Comparison of ENCODE assay signal across 8 mouse cellular contexts in genomic region chr9:57655749-57656148, GRCm38 (mm10). TPM values are rescaled to one million over a fixed set of nuclear protein-coding genes. Genes with fewer than 3 reads are reported as not detected.
DNase-seq lines count a peak whose midpoint lies in the region; ATAC-seq and TF ChIP-seq lines count a peak whose summit lies in the region.

No protein-coding gene starts in this region.

- 0 out of 2 replicates have a peak overlapping the region, but pooled peaks have one; percentile 19 for H3K9ac ChIP-seq in embryonic facial prominence, embryonic 15.5 days
- H3K9ac ChIP-seq in limb, embryonic 14.5 days (ENCODE audit: low read depth, low read length, severe bottlenecking), result peak overlapping the region; percentile 43; the same call in 1 of the 2 replicates
- 0 out of 2 replicates have a peak overlapping the region, but pooled peaks have one; percentile 24 for H3K9ac ChIP-seq in midbrain, postnatal 0 days (replicated peaks; ENCODE audit: low read length, poor library complexity, severe bottlenecking)

- 5% methylated on average over 11 of the region's 11 CpGs for WGBS in bone marrow, adult 2 months
- 2% methylated on average over 11 of the region's 11 CpGs for WGBS in embryonic facial prominence, embryonic 15.5 days
- WGBS in limb, embryonic 14.5 days, result 2% methylated on average over 11 of the region's 11 CpGs
- WGBS in midbrain, postnatal 0 days, result 2% methylated on average over 11 of the region's 11 CpGs

- peak; percentile 92 for DNase-seq in A20 (ENCODE audit: low read depth, low spot score)
- DNase-seq in heart, adult 9 months (ENCODE audit: low spot score in 2 of 2), result peak; percentile 87 to 91
- peak; percentile 97 for DNase-seq in kidney, adult 9 months
- DNase-seq in limb, embryonic 14.5 days (ENCODE audit: low spot score), result peak; percentile 88
- peak; percentile 95 for DNase-seq in midbrain, postnatal 0 days (ENCODE audit: low spot score)
- peak; percentile 95 to 96 for DNase-seq in spleen, postnatal 10 days (ENCODE audit: low spot score in 2 of 2)

- H3K4me2 ChIP-seq in embryonic facial prominence, embryonic 15.5 days (replicated peaks), result peak overlapping the region; percentile 50
- peak overlapping the region; percentile 45 for H3K4me2 ChIP-seq in limb, embryonic 14.5 days (replicated peaks; ENCODE audit: low read depth, low read length, severe bottlenecking)
- H3K4me2 ChIP-seq in midbrain, postnatal 0 days (ENCODE audit: low read depth, low read length, poor library complexity, severe bottlenecking), result peak overlapping the region; percentile 30; the same call in 1 of the 2 replicates

- no peaks in the 10 kb centered on the region for H3K9me3 ChIP-seq in embryonic facial prominence, embryonic 15.5 days (replicated peaks)
- no peaks in the 10 kb centered on the region for H3K9me3 ChIP-seq in limb, embryonic 14.5 days (ENCODE audit: control insufficient read depth, low read length)
- H3K9me3 ChIP-seq in midbrain, postnatal 0 days (ENCODE audit: low read length), result no peaks in the 10 kb centered on the region

- H3K27me3 ChIP-seq in embryonic facial prominence, embryonic 15.5 days, result peaks cover 23% of the 10 kb centered on the region
- H3K27me3 ChIP-seq in limb, embryonic 14.5 days (ENCODE audit: control insufficient read depth, insufficient read depth, low read length), result no peaks in the 10 kb centered on the region
- no peaks in the 10 kb centered on the region; the same call in 1 of the 2 replicates for H3K27me3 ChIP-seq in midbrain, postnatal 0 days (ENCODE audit: insufficient read depth, low read length)

- ATAC-seq in embryonic facial prominence, embryonic 15.5 days (ENCODE audit: insufficient number of reproducible peaks, low FRiP score, low TSS enrichment, low read depth), result peak; percentile 78
- peak; percentile 89 for ATAC-seq in limb, embryonic 14.5 days (ENCODE audit: low FRiP score, low read depth)
- peak; percentile 39; the same call in 1 of the 2 replicates for ATAC-seq in midbrain, postnatal 0 days (ENCODE audit: low FRiP score)

- no peak overlapping the region for H3K27ac ChIP-seq in bone marrow, adult 2 months (ENCODE audit: control insufficient read depth, insufficient read depth, low read depth, low read length, poor library complexity)
- no peak overlapping the region for H3K27ac ChIP-seq in embryonic facial prominence, embryonic 15.5 days (replicated peaks)
- no peak overlapping the region for H3K27ac ChIP-seq in limb, embryonic 14.5 days (replicated peaks; ENCODE audit: low read depth, low read length)
- H3K27ac ChIP-seq in midbrain, postnatal 0 days (ENCODE audit: low read depth, low read length), result no peak overlapping the region

- no peak overlapping the region for H3K4me3 ChIP-seq in bone marrow, adult 2 months (replicated peaks; ENCODE audit: control insufficient read depth, low read depth, low read length)
- H3K4me3 ChIP-seq in embryonic facial prominence, embryonic 15.5 days (replicated peaks), result peak overlapping the region; percentile 26
- H3K4me3 ChIP-seq in limb, embryonic 14.5 days (replicated peaks; ENCODE audit: low read length), result no peak overlapping the region; the same call in 1 of the 2 replicates
- no peak overlapping the region for H3K4me3 ChIP-seq in midbrain, postnatal 0 days (ENCODE audit: low read depth, low read length)

- peaks cover 11% of the 10 kb centered on the region for H3K4me1 ChIP-seq in bone marrow, adult 2 months (ENCODE audit: control insufficient read depth, insufficient read depth, low read length)
- peaks cover 7% of the 10 kb centered on the region; the same call in 1 of the 2 replicates for H3K4me1 ChIP-seq in embryonic facial prominence, embryonic 15.5 days
- H3K4me1 ChIP-seq in limb, embryonic 14.5 days (ENCODE audit: control insufficient read depth, insufficient read depth, low read length), result peaks cover 10% of the 10 kb centered on the region; the same call in 1 of the 2 replicates
- no peaks in the 10 kb centered on the region for H3K4me1 ChIP-seq in midbrain, postnatal 0 days (ENCODE audit: insufficient read depth, low read length)

- H3K36me3 ChIP-seq in embryonic facial prominence, embryonic 15.5 days, result no peaks in the 10 kb centered on the region
- H3K36me3 ChIP-seq in limb, embryonic 14.5 days (ENCODE audit: control insufficient read depth, insufficient read depth, low read length), result no peaks in the 10 kb centered on the region
- H3K36me3 ChIP-seq in midbrain, postnatal 0 days (ENCODE audit: insufficient read depth, low read length), result no peaks in the 10 kb centered on the region

- TF ChIP-seq POLR2A in bone marrow, adult 2 months (IDR thresholded peaks at IDR 0.05; ENCODE audit: borderline replicate concordance, control insufficient read depth, low read depth, low read length), result no peak
- no peak for TF ChIP-seq POLR2A in limb, embryonic 14.5 days (IDR thresholded peaks at IDR 0.05; ENCODE audit: borderline replicate concordance, extremely low read depth, insufficient read depth, insufficient read length)

- peak; percentile 95 for TF ChIP-seq CTCF in bone marrow, adult 2 months (IDR thresholded peaks at IDR 0.05; ENCODE audit: control insufficient read depth, insufficient read depth, low read length)
- TF ChIP-seq CTCF in midbrain, postnatal 0 days (IDR thresholded peaks at IDR 0.05), result peak; percentile 97

RNA-seq across cellular contexts. Expression of gene Csk, which starts 2.3 kb away (rescaled TPM):
- 45.4 and 99.8 TPM in 2 replicates for polyA plus RNA-seq in bone marrow, adult 2 months (2011; ENCODE audit: insufficient read depth, insufficient read length, low replicate concordance, missing spikeins)
- 35.9 and 36.1 TPM in 2 replicates for polyA plus RNA-seq in embryonic facial prominence, embryonic 15.5 days (2015; fragmentation: Nextera tagmentation; extraction: Ambion mirVana)
- polyA plus RNA-seq in limb, embryonic 14.5 days (2012; rRNA removed), result 88.5 and 91.4 TPM in 2 replicates
- polyA plus RNA-seq in limb, embryonic 14.5 days (2014; fragmentation: Nextera tagmentation; extraction: Ambion mirVana), result 28.1 and 29.7 TPM in 2 replicates
- total RNA-seq in midbrain, postnatal 0 days (2014; rRNA removed), result 133 and 152 TPM in 2 replicates
- polyA plus RNA-seq in midbrain, postnatal 0 days (2015; fragmentation: Nextera tagmentation; extraction: Ambion mirVana), result 42.4 and 45.5 TPM in 2 replicates

RNA-seq across cellular contexts. Expression of gene Cyp1a2, which starts 27.8 kb away (rescaled TPM):
- polyA plus RNA-seq in bone marrow, adult 2 months (2011; ENCODE audit: insufficient read depth, insufficient read length, low replicate concordance, missing spikeins), result 1.5 and 9.3 TPM in 2 replicates
- not detected in 2 replicates for polyA plus RNA-seq in embryonic facial prominence, embryonic 15.5 days (2015; fragmentation: Nextera tagmentation; extraction: Ambion mirVana)
- not detected in 2 replicates for polyA plus RNA-seq in limb, embryonic 14.5 days (2012; rRNA removed)
- polyA plus RNA-seq in limb, embryonic 14.5 days (2014; fragmentation: Nextera tagmentation; extraction: Ambion mirVana), result not detected in 2 replicates
- not detected in 2 replicates for total RNA-seq in midbrain, postnatal 0 days (2014; rRNA removed)
- polyA plus RNA-seq in midbrain, postnatal 0 days (2015; fragmentation: Nextera tagmentation; extraction: Ambion mirVana), result not detected in 2 replicates

RNA-seq across cellular contexts. Expression of gene Cyp1a1, which starts 32.0 kb away (rescaled TPM):
- not detected in 2 replicates for polyA plus RNA-seq in bone marrow, adult 2 months (2011; ENCODE audit: insufficient read depth, insufficient read length, low replicate concordance, missing spikeins)
- polyA plus RNA-seq in embryonic facial prominence, embryonic 15.5 days (2015; fragmentation: Nextera tagmentation; extraction: Ambion mirVana), result 0.43 and 0.53 TPM in 2 replicates
- polyA plus RNA-seq in limb, embryonic 14.5 days (2012; rRNA removed), result 0.03 and 0.04 TPM in 2 replicates
- not detected in 2 replicates for polyA plus RNA-seq in limb, embryonic 14.5 days (2014; fragmentation: Nextera tagmentation; extraction: Ambion mirVana)
- total RNA-seq in midbrain, postnatal 0 days (2014; rRNA removed), result 0.28 TPM in 1 of 2 replicates, not detected in the other
- polyA plus RNA-seq in midbrain, postnatal 0 days (2015; fragmentation: Nextera tagmentation; extraction: Ambion mirVana), result 0.09 TPM in 2 replicates

RNA-seq across cellular contexts. Expression of gene Lman1l, which starts 35.2 kb away (rescaled TPM):
- polyA plus RNA-seq in bone marrow, adult 2 months (2011; ENCODE audit: insufficient read depth, insufficient read length, low replicate concordance, missing spikeins), result 0.65 TPM in 1 of 2 replicates, not detected in the other
- polyA plus RNA-seq in embryonic facial prominence, embryonic 15.5 days (2015; fragmentation: Nextera tagmentation; extraction: Ambion mirVana), result not detected in 2 replicates
- polyA plus RNA-seq in limb, embryonic 14.5 days (2012; rRNA removed), result 0.09 TPM in 1 of 2 replicates, not detected in the other
- polyA plus RNA-seq in limb, embryonic 14.5 days (2014; fragmentation: Nextera tagmentation; extraction: Ambion mirVana), result not detected in 2 replicates
- total RNA-seq in midbrain, postnatal 0 days (2014; rRNA removed), result not detected in 2 replicates
- 0.10 TPM in 1 of 2 replicates, not detected in the other for polyA plus RNA-seq in midbrain, postnatal 0 days (2015; fragmentation: Nextera tagmentation; extraction: Ambion mirVana)

RNA-seq across cellular contexts. Expression of gene Cplx3, which starts 49.7 kb away (rescaled TPM):
- not detected in 2 replicates for polyA plus RNA-seq in bone marrow, adult 2 months (2011; ENCODE audit: insufficient read depth, insufficient read length, low replicate concordance, missing spikeins)
- polyA plus RNA-seq in embryonic facial prominence, embryonic 15.5 days (2015; fragmentation: Nextera tagmentation; extraction: Ambion mirVana), result not detected in 2 replicates
- 0.03 TPM in 1 of 2 replicates, not detected in the other for polyA plus RNA-seq in limb, embryonic 14.5 days (2012; rRNA removed)
- polyA plus RNA-seq in limb, embryonic 14.5 days (2014; fragmentation: Nextera tagmentation; extraction: Ambion mirVana), result not detected in 2 replicates
- total RNA-seq in midbrain, postnatal 0 days (2014; rRNA removed), result 0.09 TPM in 1 of 2 replicates, not detected in the other
- polyA plus RNA-seq in midbrain, postnatal 0 days (2015; fragmentation: Nextera tagmentation; extraction: Ambion mirVana), result 1.9 and 2.2 TPM in 2 replicates

Comparison
In these comparisons a context has a peak if more than half of its experiments do, and no peak if none do; other contexts are left out.
1. ATAC-seq: peak in every context shown above with its lines; median percentile 89 in limb, embryonic 14.5 days; 78 in embryonic facial prominence, embryonic 15.5 days; 39 in midbrain, postnatal 0 days.